Mouse (Mus musculus): ENCODE results near the gene Bace1. TPM values are rescaled to one million over a fixed set of nuclear protein-coding genes. Genes with fewer than 3 reads are reported as not detected.

The Bace1 gene
- total RNA-seq, 4 experiments from 2014 or later = 28.6 to 36.2 (median 32.4) TPM

GRCm38 (mm10) chr9:45905811-45906237 is 67.4 kb downstream of the Bace1 start:
- DNase-seq = no peak

GRCm38 (mm10) chr9:45906355-45907077 is 68.1 kb downstream of the Bace1 start, which contains the start of the genes Pcsk7 and Rnf214:
Pcsk7 (plus strand) TSS chr9:45906497.
Rnf214 (minus strand) TSS chr9:45906911.
- peak; percentile 85 for DNase-seq

- DNase-seq = peak; percentile 45
These were observed 68.7 kb downstream of the Bace1 start for GRCm38 (mm10) chr9:45907078-45907428.

GRCm38 (mm10) chr9:45910995-45911394 is 72.6 kb downstream of the Bace1 start:
- DNase-seq = no peak

- no peak for DNase-seq
These were observed 73.3 kb downstream of the Bace1 start for GRCm38 (mm10) chr9:45911673-45912072.

Other genes with a start within 250 kb of the Bace1 start
- gene Cep164, start 9.9 kb upstream of the Bace1 start, total RNA-seq (2022) = 10 to 100 TPM; 17.6 to 30.5 (median 23.3) TPM
- 10 to 100 TPM; 27.9 to 44.9 (median 36.6) TPM for gene Pcsk7, start 67.9 kb downstream of the Bace1 start, total RNA-seq (2022)
- gene Rnf214, start 68.3 kb downstream of the Bace1 start, total RNA-seq (2022) = 10 to 100 TPM; 47.5 to 69.5 (median 52.4) TPM
- 100 to 1,000 TPM in 3 of 4 experiments, 10 to 100 TPM in 1; 89.8 to 116 (median 110) TPM for gene Tagln, start 97.5 kb downstream of the Bace1 start, total RNA-seq (2022)
- 100 to 1,000 TPM; 180 to 380 (median 226) TPM for gene Sidt2, start 116.7 kb downstream of the Bace1 start, total RNA-seq (2022)
- 100 to 1,000 TPM; 154 to 180 (median 171) TPM for gene Pafah1b2, start 174.1 kb downstream of the Bace1 start, total RNA-seq (2022)
- gene Sik3, start 174.2 kb downstream of the Bace1 start, total RNA-seq (2022) = 10 to 100 TPM; 66.2 to 77.3 (median 70.0) TPM

Data from adrenal gland, adult 8-10 months (tissue).